Mouse (Mus musculus) intestine, postnatal 0 days (tissue): ENCODE measurements around the gene Anks1. TPM values are rescaled to one million over a fixed set of nuclear protein-coding genes. Genes with fewer than 3 reads are reported as not detected.
"Not testable (repeated sequence)": the region's sequence is repeated elsewhere in the genome, so short reads cannot be mapped to it uniquely, and the experiment has no call there.

Source experiments
- ATAC-seq: fragments of 200-750 bp; cut with Nextera tagmentation; 2 replicates; pipeline ENCODE4 v1.8.0; 2017; ENCODE audit warnings: mild to moderate bottlenecking, moderate TSS enrichment, moderate library complexity
- H3K27ac ChIP-seq: fragments of 300-500 bp; sonication (generic); 2 replicates; pipeline ENCODE4 v1.5.1; 2014; ENCODE audit warnings: mild to moderate bottlenecking, low read depth, low read length, moderate library complexity
- H3K27me3 ChIP-seq: fragments of 300-500 bp; sonication (generic); replicated peaks from 2 replicates; pipeline ENCODE4 v1.6.1; 2014; ENCODE audit warnings: low read length, mixed read lengths; ENCODE audit not compliant: control insufficient read depth, insufficient read depth
- H3K36me3 ChIP-seq: fragments of 300-500 bp; sonication (generic); 2 replicates; pipeline ENCODE4 v1.6.1; 2014; ENCODE audit warnings: mild to moderate bottlenecking, moderate library complexity; ENCODE audit not compliant: control insufficient read depth, insufficient read depth
- H3K4me1 ChIP-seq: fragments of 300-500 bp; sonication (generic); replicated peaks from 2 replicates; pipeline ENCODE4 v1.6.1; 2014; ENCODE audit warnings: antibody characterized with exemption, low read length, mixed read lengths; ENCODE audit not compliant: control insufficient read depth, insufficient read depth
- H3K4me2 ChIP-seq: fragments of 300-500 bp; sonication (generic); replicated peaks from 2 replicates; pipeline ENCODE4 v1.6.1; 2014; ENCODE audit warnings: low read depth, mild to moderate bottlenecking, moderate library complexity
- H3K4me3 ChIP-seq: fragments of 300-500 bp; sonication (generic); 2 replicates; pipeline ENCODE4 v1.5.1; 2014; ENCODE audit warnings: low read depth, low read length
- H3K9ac ChIP-seq: fragments of 300-500 bp; sonication (generic); 2 replicates; pipeline ENCODE4 v1.6.1; 2014; ENCODE audit warnings: mild to moderate bottlenecking, low read depth, low read length
- H3K9me3 ChIP-seq: fragments of 300-500 bp; sonication (generic); 2 replicates; pipeline ENCODE4 v1.6.1; 2016; ENCODE audit warnings: mixed run types; ENCODE audit not compliant: control insufficient read depth
- CTCF ChIP-seq: sonication (generic); IDR thresholded peaks from 2 replicates; pipeline ENCODE4 v1.5.1; 2016; ENCODE audit warnings: low read depth, mild to moderate bottlenecking, control low read depth, antibody characterized with exemption, moderate library complexity
- WGBS: fragments of 180-500 bp; shearing (Covaris S2); extraction: QIAGEN DNeasy Blood & Tissue Kit; methylation state at CpG from one replicate; pipeline ENCODE4 v1.1.7; 2014; 5-methylcytosine and 5-hydroxymethylcytosine counted together
- polyA plus RNA-seq: library from polyadenylated mRNA; unstranded; fragments of >200 nt; fragmentation: Nextera tagmentation; extraction: Ambion mirVana; gene quantifications from 2 replicates; pipeline ENCODE4 v1.2.1, GENCODE M21; 2015

Anks1 gene
- polyA plus RNA-seq, 1 experiment from 2014 or later = 10.0 TPM

- 79% methylated on average over 5 of the region's 5 CpGs for WGBS
- Histone ChIP-seq H3K27me3 (no peaks in the 10 kb centered on the region), H3K4me2 (no peak overlapping the region), H3K27ac (no peak overlapping the region), H3K4me1 (no peaks in the 10 kb centered on the region), H3K4me3 (no peak overlapping the region), H3K9ac (no peak overlapping the region), H3K36me3 (peaks cover 52% of the 10 kb centered on the region), H3K9me3 (no peaks in the 10 kb centered on the region)
- no peak for TF ChIP-seq CTCF
- no peak for ATAC-seq
These were observed 72.5 kb downstream of the Anks1 start for GRCm38 (mm10) chr17:27981451-27982069.

DNA sequence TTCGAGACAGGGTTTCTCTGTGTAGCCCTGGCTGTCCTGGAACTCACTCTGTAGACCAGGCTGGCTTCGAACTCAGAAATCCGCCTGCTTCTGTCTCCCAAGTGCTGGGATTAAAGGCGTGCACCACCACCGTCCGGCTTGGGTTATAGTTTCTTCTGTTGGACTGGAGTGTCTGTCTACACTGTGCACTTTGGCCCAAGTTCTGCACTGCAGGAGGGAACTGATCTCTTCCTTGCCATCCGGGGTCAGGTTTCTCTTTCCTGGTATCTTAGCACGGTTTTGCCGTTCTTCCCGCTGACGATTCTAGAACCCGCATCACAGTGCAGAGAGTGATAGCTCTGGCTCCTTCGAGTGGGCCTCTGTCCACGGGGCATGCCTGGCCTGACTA, 73.0 kb downstream of the Anks1 start:
- H3K27ac ChIP-seq, H3K9ac ChIP-seq, H3K27me3 ChIP-seq, H3K4me3 ChIP-seq, H3K9me3 ChIP-seq, H3K4me2 ChIP-seq, H3K4me1 ChIP-seq, ATAC-seq: not testable (repeated sequence)
- 89% methylated on average over 13 of the region's 14 CpGs for WGBS
- H3K36me3 ChIP-seq = peaks cover 53% of the 10 kb centered on the region

DNA sequence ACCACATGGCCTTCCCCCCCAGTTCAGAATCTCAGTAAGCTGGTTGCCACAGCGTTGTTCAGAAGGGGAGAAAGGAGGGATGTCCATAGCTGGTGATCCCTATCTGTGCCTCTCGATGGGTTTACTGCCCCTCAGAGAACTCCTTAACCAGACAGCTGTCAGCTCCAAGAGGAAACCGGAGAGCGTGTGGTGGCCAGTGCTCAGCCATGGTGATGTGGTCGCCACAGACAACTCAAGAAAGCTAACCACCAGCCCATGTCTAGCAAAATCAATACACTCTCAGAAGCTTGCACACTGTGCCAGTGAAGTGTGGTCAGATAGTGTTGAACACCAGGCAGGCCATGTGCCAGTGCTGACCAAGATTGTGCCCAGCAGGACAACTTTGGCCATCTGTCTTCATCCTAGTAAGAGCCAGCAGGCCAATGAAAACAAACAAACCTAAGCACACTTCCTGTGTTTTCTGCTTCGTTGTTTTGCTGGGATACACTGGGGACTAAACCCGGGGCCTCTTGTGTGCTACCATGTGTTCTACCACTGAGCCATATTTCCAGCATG, 73.7 kb downstream of the Anks1 start:
- 79% methylated on average over 7 of the region's 7 CpGs for WGBS
- Histone ChIP-seq H3K9ac (no peak overlapping the region), H3K27me3 (no peaks in the 10 kb centered on the region), H3K27ac (no peak overlapping the region), H3K4me1 (no peaks in the 10 kb centered on the region), H3K4me2 (no peak overlapping the region), H3K36me3 (peaks cover 52% of the 10 kb centered on the region), H3K4me3 (no peak overlapping the region), H3K9me3 (no peaks in the 10 kb centered on the region)
- ATAC-seq = no peak
- TF ChIP-seq CTCF = no peak

GRCm38 (mm10) chr17:27984421-27984820, 75.3 kb downstream of the Anks1 start:
- H3K4me2 ChIP-seq = no peak overlapping the region
- no peak overlapping the region for H3K4me3 ChIP-seq
- H3K36me3 ChIP-seq = peaks cover 53% of the 10 kb centered on the region
- peak; percentile 65 for TF ChIP-seq CTCF
- 91% methylated on average over 12 of the region's 12 CpGs for WGBS
- H3K27me3 ChIP-seq = no peaks in the 10 kb centered on the region
- ATAC-seq = no peak
- H3K9ac ChIP-seq = no peak overlapping the region
- H3K4me1 ChIP-seq = no peaks in the 10 kb centered on the region
- no peaks in the 10 kb centered on the region for H3K9me3 ChIP-seq
- no peak overlapping the region for H3K27ac ChIP-seq

DNA sequence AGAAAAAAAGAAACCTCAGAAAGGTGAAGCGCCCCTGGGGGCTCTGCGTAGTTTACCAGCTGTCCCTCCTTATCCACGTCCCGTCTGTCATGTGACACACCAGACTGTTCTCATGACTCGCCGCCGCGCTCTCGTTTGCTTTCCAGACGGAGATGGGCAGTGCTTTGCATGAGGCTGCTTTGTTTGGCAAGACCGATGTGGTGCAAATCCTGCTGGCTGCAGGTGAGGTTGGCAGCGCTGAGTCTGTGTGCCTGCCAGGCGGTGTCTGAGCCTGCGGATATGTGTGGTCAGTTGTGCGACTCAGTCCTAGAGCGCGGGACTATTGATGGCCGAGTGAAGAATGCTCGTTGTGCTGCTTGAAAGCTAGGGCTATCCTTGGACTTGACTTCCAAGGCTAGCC, 77.0 kb downstream of the Anks1 start:
- H3K27me3 ChIP-seq = no peaks in the 10 kb centered on the region
- TF ChIP-seq CTCF = no peak
- H3K9ac ChIP-seq = no peak overlapping the region
- H3K4me2 ChIP-seq = no peak overlapping the region
- H3K36me3 ChIP-seq = peaks cover 54% of the 10 kb centered on the region
- 92% methylated on average over 19 of the region's 19 CpGs for WGBS
- H3K9me3 ChIP-seq = no peaks in the 10 kb centered on the region
- no peak overlapping the region for H3K27ac ChIP-seq
- no peaks in the 10 kb centered on the region for H3K4me1 ChIP-seq
- no peak for ATAC-seq
- no peak overlapping the region for H3K4me3 ChIP-seq

- H3K4me3 ChIP-seq = no peak overlapping the region
- peaks cover 68% of the 10 kb centered on the region for H3K36me3 ChIP-seq
- 0 out of 2 replicates have a peak, but pooled peaks have one; percentile 36 for ATAC-seq
- H3K4me1 ChIP-seq = no peaks in the 10 kb centered on the region
- H3K27ac ChIP-seq = no peak overlapping the region
- TF ChIP-seq CTCF = peak; percentile 97
- WGBS = 28% methylated on average over 15 of the region's 15 CpGs
- no peaks in the 10 kb centered on the region for H3K9me3 ChIP-seq
- no peak overlapping the region for H3K4me2 ChIP-seq
- no peak overlapping the region for H3K9ac ChIP-seq
- no peaks in the 10 kb centered on the region for H3K27me3 ChIP-seq
These were observed 80.9 kb downstream of the Anks1 start for GRCm38 (mm10) chr17:27989807-27990542.
